Mouse (Mus musculus) liver, embryonic 14.5 days (tissue): ENCODE results near the gene Cyth3. TPM values are rescaled to one million over a fixed set of nuclear protein-coding genes. Genes with fewer than 3 reads are reported as not detected.

Experiments used
- ATAC-seq: fragments of 200-750 bp; cut with Nextera tagmentation; 2 replicates; pipeline ENCODE4 v1.8.0; 2017; ENCODE audit warnings: moderate number of reproducible peaks, mild to moderate bottlenecking, moderate library complexity; ENCODE audit not compliant: insufficient read depth
- DNase-seq, 3 experiments: peaks; one replicate each; pipeline ENCODE4 v3.0.0-alpha.2; 2012 to 2013; ENCODE audit warnings: low read depth in 3 of 3, low spot score in 3 of 3
- H3K27ac ChIP-seq: fragments of 300-500 bp; sonication (generic); 2 replicates; pipeline ENCODE4 v1.5.1; 2014; ENCODE audit warnings: moderate library complexity, mild to moderate bottlenecking, control low read depth, inconsistent platforms
- H3K27me3 ChIP-seq: fragments of 300-500 bp; sonication (generic); 2 replicates; pipeline ENCODE4 v1.6.1; 2014; ENCODE audit warnings: mild to moderate bottlenecking, low read length, moderate library complexity; ENCODE audit not compliant: control insufficient read depth, insufficient read depth
- H3K36me3 ChIP-seq: fragments of 300-500 bp; sonication (generic); replicated peaks from 2 replicates; pipeline ENCODE4 v1.6.1; 2014; ENCODE audit warnings: low read depth; ENCODE audit not compliant: control insufficient read depth, insufficient read depth
- H3K4me1 ChIP-seq, 2 experiments: fragments of 200-500 bp in 1 of 2; fragments of 300-500 bp in 1 of 2; sonication (generic) in 1 of 2; replicated peaks; 2 replicates each; pipeline ENCODE4 v1.6.1; 2012 to 2014; ENCODE audit warnings: antibody characterized with exemption in 1 of 2, inconsistent platforms in 1 of 2, low read length in 1 of 2; ENCODE audit not compliant: control insufficient read depth in 2 of 2, insufficient read depth in 2 of 2
- H3K4me2 ChIP-seq: fragments of 300-500 bp; sonication (generic); 2 replicates; pipeline ENCODE4 v1.6.1; 2014; ENCODE audit warnings: low read depth, mild to moderate bottlenecking, control low read depth, moderate library complexity
- H3K4me3 ChIP-seq, 2 experiments: fragments of 200-500 bp in 1 of 2; fragments of 300-500 bp in 1 of 2; sonication (generic) in 1 of 2; 2 replicates each; pipeline ENCODE4 v1.5.1; 2012 to 2014; ENCODE audit warnings: low read depth in 2 of 2, low read length in 2 of 2, mild to moderate bottlenecking in 2 of 2, control low read depth in 1 of 2, inconsistent platforms in 1 of 2, moderate library complexity in 1 of 2; ENCODE audit not compliant: insufficient read depth in 1 of 2
- H3K9ac ChIP-seq: fragments of 300-500 bp; sonication (generic); replicated peaks from 2 replicates; pipeline ENCODE4 v1.6.1; 2014; ENCODE audit warnings: mild to moderate bottlenecking, control low read depth, moderate library complexity
- H3K9me3 ChIP-seq: fragments of 300-500 bp; sonication (generic); 2 replicates; pipeline ENCODE4 v1.6.1; 2016; ENCODE audit warnings: low read length, mixed read lengths; ENCODE audit not compliant: control insufficient read depth
- CTCF ChIP-seq: IDR thresholded peaks from 2 replicates; pipeline ENCODE4 v1.5.1; 2016; ENCODE audit warnings: antibody characterized with exemption, low read depth, control low read depth
- EP300 ChIP-seq: IDR thresholded peaks from 2 replicates; pipeline ENCODE4 v1.6.1; 2016; ENCODE audit warnings: antibody characterized with exemption, low read depth
- WGBS: fragments of 180-500 bp; shearing (Covaris S2); extraction: QIAGEN DNeasy Blood & Tissue Kit; methylation state at CpG from one replicate; pipeline ENCODE4 v1.1.7; 2014; ENCODE audit not compliant: insufficient replicate concordance; 5-methylcytosine and 5-hydroxymethylcytosine counted together
- polyA plus RNA-seq, 2 experiments: library from polyadenylated mRNA; depleted of rRNA in 1 of 2; stranded (reverse) in 1 of 2; unstranded in 1 of 2; fragments of >200 nt; fragmentation: Nextera tagmentation in 1 of 2; extraction: Ambion mirVana in 1 of 2; gene quantifications; 2 replicates each; pipeline versions ENCODE4 v1.2.1 to v1.2.3; 2012 to 2014

Cyth3 gene
- polyA plus RNA-seq, 2 experiments = 24.1 to 28.1 TPM

- no peaks in the 10 kb centered on the region for H3K9me3 ChIP-seq
- H3K4me3 ChIP-seq = no peak overlapping the region
- H3K4me2 ChIP-seq = no peak overlapping the region
- H3K27ac ChIP-seq = no peak overlapping the region
- DNase-seq (no peak), ATAC-seq (no peak)
- 11% methylated on average over 1 of the region's 1 CpGs for WGBS
- no peaks in the 10 kb centered on the region for H3K27me3 ChIP-seq
- H3K9ac ChIP-seq = no peak overlapping the region
- peaks cover 31 to 36% of the 10 kb centered on the region in 2 experiments for H3K4me1 ChIP-seq
- no peaks in the 10 kb centered on the region for H3K36me3 ChIP-seq
- no peak for TF ChIP-seq CTCF
- no peak for TF ChIP-seq EP300
These were observed 2.1 kb upstream of the Cyth3 start for GRCm38 (mm10) chr5:143620196-143620595.

- Histone ChIP-seq H3K4me3 (no peak overlapping the region), H3K27me3 (no peaks in the 10 kb centered on the region), H3K27ac (no peak overlapping the region), H3K4me2 (no peak overlapping the region), H3K36me3 (no peaks in the 10 kb centered on the region), H3K4me1 (peaks cover 37 to 43% of the 10 kb centered on the region in 2 experiments), H3K9me3 (no peaks in the 10 kb centered on the region), H3K9ac (no peak overlapping the region)
- WGBS = 71% methylated on average over 13 of the region's 13 CpGs
- DNase-seq (no peak), ATAC-seq (no peak)
- TF ChIP-seq CTCF = no peak
- no peak for TF ChIP-seq EP300
These were observed 1.3 kb upstream of the Cyth3 start for GRCm38 (mm10) chr5:143620941-143621340.

- DNase-seq (no peak), ATAC-seq (peak; percentile 55)
- Histone ChIP-seq H3K4me3 (peak overlapping the region; percentile 71 to 96), H3K4me2 (peak overlapping the region; percentile 96), H3K36me3 (no peaks in the 10 kb centered on the region), H3K4me1 (peaks cover 43 to 48% of the 10 kb centered on the region in 2 experiments), H3K27me3 (no peaks in the 10 kb centered on the region), H3K9ac (peak overlapping the region; percentile 99), H3K27ac (peak overlapping the region; percentile 94), H3K9me3 (no peaks in the 10 kb centered on the region)
- WGBS = under 1% methylated on average over 48 of the region's 48 CpGs
- TF ChIP-seq CTCF (no peak), EP300 (no peak)
These were observed 440 bp downstream of the Cyth3 start for GRCm38 (mm10) chr5:143622623-143623150.

- Histone ChIP-seq H3K9me3 (no peaks in the 10 kb centered on the region), H3K36me3 (no peaks in the 10 kb centered on the region; the same call in none of the 2 replicates), H3K4me3 (peak overlapping the region; percentile 71 to 96), H3K9ac (peak overlapping the region; percentile 99), H3K27ac (peak overlapping the region; percentile 94), H3K4me1 (peaks cover 41 to 49% of the 10 kb centered on the region in 2 experiments), H3K27me3 (no peaks in the 10 kb centered on the region), H3K4me2 (peak overlapping the region; percentile 96)
- 27% methylated on average over 19 of the region's 19 CpGs for WGBS
- peak; percentile 17; the same call in 1 of the 2 replicates for ATAC-seq
- 0 out of 2 replicates have a peak, but pooled peaks have one; percentile 12 for TF ChIP-seq CTCF
- no peak for TF ChIP-seq EP300
- no peak for DNase-seq
These were observed 1.4 kb downstream of the Cyth3 start for GRCm38 (mm10) chr5:143623356-143624295.

GRCm38 (mm10) chr5:143624449-143624848 lies 2.2 kb downstream of the Cyth3 start:
- H3K27ac ChIP-seq = peak overlapping the region; percentile 94
- 36% methylated on average over 3 of the region's 3 CpGs for WGBS
- peak overlapping the region; percentile 21 to 96; a peak in 2 of 4 replicates for H3K4me3 ChIP-seq
- peaks cover 39 to 47% of the 10 kb centered on the region in 2 experiments for H3K4me1 ChIP-seq
- no peaks in the 10 kb centered on the region for H3K9me3 ChIP-seq
- no peak for ATAC-seq
- TF ChIP-seq CTCF (no peak), EP300 (no peak)
- peak overlapping the region; percentile 96 for H3K4me2 ChIP-seq
- no peak for DNase-seq
- H3K9ac ChIP-seq = peak overlapping the region; percentile 99
- H3K36me3 ChIP-seq = no peaks in the 10 kb centered on the region; the same call in none of the 2 replicates
- H3K27me3 ChIP-seq = no peaks in the 10 kb centered on the region
